11 mouse cellular contexts compared by ENCODE assay signal in the genomic region with DNA sequence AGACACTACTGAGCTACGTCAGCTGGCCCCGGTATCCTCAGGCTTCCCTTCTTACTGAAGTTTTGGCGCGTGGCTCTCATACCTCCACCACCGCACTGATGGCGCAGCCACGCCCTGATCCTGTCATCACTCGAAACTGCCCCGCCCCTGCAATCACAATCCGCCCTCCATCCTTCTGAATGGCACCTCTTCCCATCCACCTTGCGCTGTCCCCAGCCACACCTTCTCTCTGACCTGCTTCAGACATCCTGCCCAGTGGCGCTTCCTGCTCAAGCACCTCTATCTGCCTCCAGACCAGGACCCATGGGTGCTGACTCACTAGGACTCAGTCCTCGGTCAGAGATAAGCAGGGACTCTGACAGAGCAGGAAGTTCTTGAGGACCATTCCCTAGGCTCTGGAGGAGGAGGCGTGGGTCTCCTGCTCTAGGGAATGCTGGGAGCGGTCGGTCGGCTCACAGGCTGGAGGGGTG. TPM values are rescaled to one million over a fixed set of nuclear protein-coding genes. Genes with fewer than 3 reads are reported as not detected.
DNase-seq lines count a peak whose midpoint lies in the region; ATAC-seq and TF ChIP-seq lines count a peak whose summit lies in the region.
"Had no signal": no experiment of that assay in that cellular context is flagged by ENCODE, and none has a peak within 500 bp of the region (broad histone marks: within the 10 kb centered on the region; RNA-seq: fewer than 3 reads in every experiment).

No protein-coding gene starts in this region.

- peaks cover 19% of the 10 kb centered on the region for H3K27me3 ChIP-seq in kidney, embryonic 14.5 days (ENCODE audit: control insufficient read depth, insufficient read depth, low read length)
- H3K27me3 ChIP-seq in kidney, adult 2 months (replicated peaks; ENCODE audit: control insufficient read depth, insufficient read depth, low read length) = no peaks in the 10 kb centered on the region
- H3K27me3 ChIP-seq: Patski had no signal

- no peak overlapping the region for H3K27ac ChIP-seq in kidney, embryonic 14.5 days (ENCODE audit: low read depth, low read length)
- H3K27ac ChIP-seq in kidney, adult 2 months (ENCODE audit: insufficient read depth, low read depth, low read length) = no peak overlapping the region
- H3K27ac ChIP-seq: hindbrain, embryonic 15.5 days had no signal

- no peak for DNase-seq in kidney, adult 2 months
- peak; percentile 73 for DNase-seq in CD4-positive helper T cell, adult 2 months (ENCODE audit: low read depth, low spot score)
- DNase-seq in ZHBTc4 (ENCODE audit: low read depth, low spot score) = peak; percentile 82
- DNase-seq in right cerebral cortex, postnatal 25 days = no peak
- DNase-seq in left cerebral cortex, postnatal 4 days = no peak
- DNase-seq in left cerebral cortex, adult 8-10 months (ENCODE audit: low spot score in 2 of 2) = no peak

- TF ChIP-seq CTCF in kidney, adult 2 months (conservative IDR thresholded peaks at IDR 0.05; ENCODE audit: insufficient read depth, insufficient read length, low read depth, low read length) = no peak

- WGBS in kidney, embryonic 14.5 days = 9% methylated on average over 17 of the region's 17 CpGs
- 15% methylated on average over 17 of the region's 17 CpGs for WGBS in kidney, adult 2 months

- intact Hi-C loops in left cerebral cortex, postnatal 4 days (cut with DNase I) = no loop called here

- H3K36me3 ChIP-seq in kidney, embryonic 14.5 days (ENCODE audit: control insufficient read depth, insufficient read depth, low read length) = no peaks in the 10 kb centered on the region
- H3K36me3 ChIP-seq in kidney, adult 2 months (ENCODE audit: control insufficient read depth, insufficient read depth, low read length) = no peaks in the 10 kb centered on the region
- H3K36me3 ChIP-seq: hindbrain, embryonic 15.5 days had no signal

- no peaks in the 10 kb centered on the region for H3K9me3 ChIP-seq in kidney, embryonic 14.5 days (ENCODE audit: control insufficient read depth, low read length)
- H3K9me3 ChIP-seq: hindbrain, embryonic 15.5 days had no signal

- no peak overlapping the region for H3K4me3 ChIP-seq in kidney, embryonic 14.5 days (ENCODE audit: low read length)
- H3K4me3 ChIP-seq in kidney, adult 2 months (ENCODE audit: insufficient read depth, low read depth, low read length) = no peak overlapping the region
- H3K4me3 ChIP-seq: hindbrain, embryonic 15.5 days had no signal

- no peak for TF ChIP-seq POLR2A in kidney, adult 2 months (IDR thresholded peaks at IDR 0.05; ENCODE audit: low read depth, low read length)

- H3K9ac ChIP-seq in kidney, embryonic 14.5 days (ENCODE audit: low read depth, low read length) = no peak overlapping the region
- H3K9ac ChIP-seq: hindbrain, embryonic 15.5 days had no signal

- no peak overlapping the region for H3K4me2 ChIP-seq in kidney, embryonic 14.5 days (replicated peaks; ENCODE audit: low read depth, low read length)
- H3K4me2 ChIP-seq: hindbrain, embryonic 15.5 days had no signal

- H3K4me1 ChIP-seq in kidney, embryonic 14.5 days (ENCODE audit: control insufficient read depth, insufficient read depth, low read length) = 0 out of 2 replicates have a peak, but pooled peaks cover 4% of the 10 kb centered on the region
- H3K4me1 ChIP-seq in kidney, adult 2 months (ENCODE audit: control insufficient read depth, insufficient read depth, low read length) = no peaks in the 10 kb centered on the region
- H3K4me1 ChIP-seq: hindbrain, embryonic 15.5 days had no signal

- ATAC-seq in kidney, embryonic 14.5 days (ENCODE audit: low FRiP score, low TSS enrichment) = 0 out of 2 replicates have a peak, but pooled peaks have one; percentile 7
- 0 out of 2 replicates have a peak, but pooled peaks have one; percentile 35 for ATAC-seq in megakaryocyte, adult 5-6 weeks (ENCODE audit: poor library complexity, severe bottlenecking)
- ATAC-seq: Patski had no signal

RNA-seq across cellular contexts. Expression of a gene that starts 10.6 kb away (rescaled TPM):
- polyA plus RNA-seq in kidney, embryonic 14.5 days (2014; fragmentation: Nextera tagmentation; extraction: Ambion mirVana) = 5.1 and 5.6 TPM in 2 replicates
- polyA plus RNA-seq in kidney, adult 2 months (2012; rRNA removed) = 0.11 TPM in 1 of 2 replicates, not detected in the other
- not detected in 2 replicates for total RNA-seq in megakaryocyte, adult 5-6 weeks (2015)
- not detected in 2 replicates for total RNA-seq in megakaryocyte, adult 5-6 weeks (2017)
- under 1 TPM; 0.58 to 0.92 TPM for total RNA-seq in left cerebral cortex, postnatal 4 days (2021)
- under 1 TPM in 1 of 4 experiments, not detected in 3; 0.27 TPM for total RNA-seq in left cerebral cortex, adult 8-10 months (2022)
- total RNA-seq: gastrocnemius, adult 18-20 months had no signal
- polyA plus RNA-seq: Patski had no signal

RNA-seq across cellular contexts. Expression of a gene that starts 25.0 kb away (rescaled TPM):
- 8.7 and 10.9 TPM in 2 replicates for polyA plus RNA-seq in kidney, embryonic 14.5 days (2014; fragmentation: Nextera tagmentation; extraction: Ambion mirVana)
- polyA plus RNA-seq in kidney, adult 2 months (2012; rRNA removed) = 15.7 and 17.8 TPM in 2 replicates
- not detected in 2 replicates for total RNA-seq in megakaryocyte, adult 5-6 weeks (2015)
- total RNA-seq in megakaryocyte, adult 5-6 weeks (2017) = not detected in 2 replicates
- total RNA-seq in left cerebral cortex, postnatal 4 days (2021) = 1 to 10 TPM; 5.8 to 6.3 TPM
- 1 to 10 TPM; 2.3 to 4.0 (median 3.0) TPM for total RNA-seq in left cerebral cortex, adult 8-10 months (2022)

RNA-seq across cellular contexts. Expression of a gene that starts 47.4 kb away (rescaled TPM):
- polyA plus RNA-seq in kidney, embryonic 14.5 days (2014; fragmentation: Nextera tagmentation; extraction: Ambion mirVana) = 911 and 1,064 TPM in 2 replicates
- 2,603 and 2,904 TPM in 2 replicates for polyA plus RNA-seq in kidney, adult 2 months (2012; rRNA removed)
- 1,429 and 1,585 TPM in 2 replicates for total RNA-seq in megakaryocyte, adult 5-6 weeks (2015)
- 468 and 491 TPM in 2 replicates for total RNA-seq in megakaryocyte, adult 5-6 weeks (2017)
- total RNA-seq in left cerebral cortex, postnatal 4 days (2021) = 100 to 1,000 TPM; 646 to 664 TPM
- 100 to 1,000 TPM; 323 to 368 (median 355) TPM for total RNA-seq in left cerebral cortex, adult 8-10 months (2022)

Comparison
In these comparisons a context has a peak if more than half of its experiments do, and no peak if none do; other contexts are left out.
1. DNase-seq: peak in CD4-positive helper T cell, adult 2 months (single experiment) and ZHBTc4 (single experiment); none in kidney, adult 2 months (single experiment), right cerebral cortex, postnatal 25 days (single experiment), left cerebral cortex, postnatal 4 days (single experiment) and left cerebral cortex, adult 8-10 months (0 of 2).